Mouse (Mus musculus) 3T3-L1 (cell line): ENCODE data around the gene Ccdc105.

Experiments
- DNase-seq: peaks from one replicate; pipeline ENCODE4 v3.0.0-alpha.2; 2015; ENCODE audit warnings: low read depth, low spot score

The Ccdc105 gene

DNA sequence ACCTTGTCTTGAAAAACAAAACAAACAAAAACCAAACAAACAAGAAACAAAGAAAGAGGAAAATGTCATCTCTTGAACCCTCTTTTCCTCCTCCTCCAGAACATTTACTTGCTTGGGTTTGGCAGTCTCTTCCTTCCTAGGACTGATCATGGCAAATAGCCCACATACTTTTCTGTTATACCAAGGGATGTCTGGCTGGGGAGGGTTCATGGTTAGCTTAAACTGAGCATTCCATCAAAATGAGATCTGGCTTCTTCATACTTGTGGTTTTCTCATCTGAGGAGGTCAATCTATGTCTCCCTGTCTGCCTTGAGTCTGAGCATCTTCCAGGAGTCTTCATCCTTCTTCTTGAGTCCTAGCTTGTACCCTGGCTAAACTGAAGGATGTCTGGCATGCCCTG is 36.6 kb downstream of the Ccdc105 start:
- DNase-seq, result peak; percentile 85

GRCm38 (mm10) chr10:78715156-78715555 is 37.7 kb downstream of the Ccdc105 start:
- DNase-seq, result no peak

DNA sequence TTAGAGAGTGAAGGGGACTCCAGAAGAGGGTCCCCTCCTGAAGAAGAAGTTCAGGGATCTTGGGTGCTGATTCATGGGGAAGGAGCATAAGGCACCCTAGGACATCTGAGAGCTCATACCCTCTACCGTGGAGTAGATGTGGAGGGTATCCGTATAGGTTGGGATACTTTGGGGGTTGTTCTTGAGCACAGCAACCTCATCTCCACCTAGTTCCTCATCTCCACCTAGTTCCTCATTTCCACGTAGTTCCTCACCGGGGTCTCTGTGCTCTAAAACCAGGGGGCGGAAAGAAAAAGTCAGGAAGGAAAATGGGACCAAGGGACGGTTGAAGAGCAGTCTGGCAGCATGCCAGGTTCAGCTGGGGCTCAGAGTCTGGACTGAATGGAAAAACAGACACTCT is 38.7 kb downstream of the Ccdc105 start:
- DNase-seq, result no peak

GRCm38 (mm10) chr10:78710706-78711105 is 42.2 kb downstream of the Ccdc105 start:
- no peak for DNase-seq

GRCm38 (mm10) chr10:78700881-78701280 is 52.0 kb downstream of the Ccdc105 start:
- peak; percentile 32 for DNase-seq
